Mouse (Mus musculus) limb, embryonic 10.5 days (tissue): ENCODE results near the gene Pmp22. TPM values are rescaled to one million over a fixed set of nuclear protein-coding genes. Genes with fewer than 3 reads are reported as not detected.

Experiments used
- DNase-seq: peaks from one replicate; pipeline ENCODE4 v3.0.0-alpha.2; 2017; ENCODE audit warnings: low spot score
- H3K27ac ChIP-seq: fragments of 300-500 bp; sonication (generic); 2 replicates; pipeline ENCODE4 v1.5.1; 2016; ENCODE audit warnings: mild to moderate bottlenecking
- H3K27me3 ChIP-seq: fragments of 300-500 bp; sonication (generic); 2 replicates; pipeline ENCODE4 v1.6.1; 2016; ENCODE audit warnings: low read depth, mild to moderate bottlenecking; ENCODE audit not compliant: poor library complexity, severe bottlenecking
- H3K36me3 ChIP-seq: fragments of 300-500 bp; sonication (generic); 2 replicates; pipeline ENCODE4 v1.6.1; 2016; ENCODE audit warnings: mild to moderate bottlenecking, moderate library complexity
- H3K4me1 ChIP-seq: fragments of 300-500 bp; sonication (generic); 2 replicates; pipeline ENCODE4 v1.6.1; 2016
- H3K4me3 ChIP-seq: fragments of 300-500 bp; sonication (generic); 2 replicates; pipeline ENCODE4 v1.5.1; 2016; ENCODE audit warnings: mild to moderate bottlenecking, moderate library complexity
- H3K9me3 ChIP-seq: fragments of 300-500 bp; sonication (generic); replicated peaks from 2 replicates; pipeline ENCODE4 v1.6.1; 2016; ENCODE audit warnings: mild to moderate bottlenecking
- WGBS: fragments of 180-500 bp; shearing (Covaris S2); methylation state at CpG from one replicate; pipeline ENCODE4 v1.1.7; 2016; 5-methylcytosine and 5-hydroxymethylcytosine counted together
- polyA plus RNA-seq: library from polyadenylated mRNA; unstranded; fragments of >200 nt; fragmentation: Nextera tagmentation; extraction: Ambion mirVana; gene quantifications from 2 replicates; pipeline ENCODE4 v1.2.1, GENCODE M21; 2016

Pmp22 gene
- polyA plus RNA-seq, 1 experiment from 2014 or later: 27.7 TPM

DNA sequence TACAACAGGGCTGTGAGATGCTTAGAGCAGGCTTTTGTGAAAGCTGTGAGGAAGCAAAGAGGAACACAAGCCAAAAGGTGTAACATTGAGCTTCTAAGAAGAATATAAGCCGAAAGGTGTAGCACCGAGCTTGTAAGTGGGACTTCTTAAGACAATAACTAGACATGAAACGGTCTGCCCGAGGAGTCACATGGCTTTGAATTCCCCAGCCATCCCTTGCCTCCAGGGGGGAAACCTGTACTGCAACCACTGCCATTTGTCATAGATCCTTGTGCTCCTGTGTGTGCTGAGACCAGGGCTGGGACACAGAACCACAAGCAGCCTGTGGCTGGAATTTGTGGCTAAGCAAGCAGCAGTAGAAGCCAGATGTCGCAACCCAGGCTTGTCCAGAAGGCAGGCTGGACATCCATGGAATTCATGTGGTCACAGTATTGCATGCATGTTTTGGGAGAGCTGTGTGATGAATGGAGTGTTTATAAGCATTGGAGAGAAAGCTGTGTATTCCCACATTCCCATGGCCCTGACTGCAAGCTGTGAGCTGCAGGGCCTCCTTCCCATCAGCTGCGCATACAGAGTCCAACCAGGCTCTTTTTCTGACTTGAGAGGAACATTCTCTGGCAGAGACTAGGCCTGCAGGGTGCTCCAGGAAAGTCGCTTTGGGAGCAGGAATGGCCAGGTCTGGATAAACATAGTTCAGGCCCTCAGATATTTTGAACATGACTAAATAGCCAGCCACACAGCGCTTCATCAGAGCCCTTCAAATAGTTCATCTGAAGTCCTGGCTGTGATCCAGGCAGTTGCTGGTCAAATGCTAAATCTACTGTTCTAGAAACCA lies 13.8 kb upstream of the Pmp22 start:
- Histone ChIP-seq H3K27me3 (no peaks in the 10 kb centered on the region), H3K36me3 (no peaks in the 10 kb centered on the region), H3K9me3 (no peaks in the 10 kb centered on the region), H3K4me3 (no peak overlapping the region), H3K4me1 (peaks cover 7% of the 10 kb centered on the region), H3K27ac (no peak overlapping the region)
- no peak for DNase-seq
- 89% methylated on average over 8 of the region's 8 CpGs for WGBS

GRCm38 (mm10) chr11:63116652-63117051 lies 12.1 kb upstream of the Pmp22 start:
- no peaks in the 10 kb centered on the region for H3K27me3 ChIP-seq
- WGBS: 93% methylated on average over 5 of the region's 5 CpGs
- H3K27ac ChIP-seq: no peak overlapping the region

GRCm38 (mm10) chr11:63117266-63117665 lies 11.5 kb upstream of the Pmp22 start:
- H3K4me3 ChIP-seq: no peak overlapping the region
- H3K27me3 ChIP-seq: no peaks in the 10 kb centered on the region
- peaks cover 10% of the 10 kb centered on the region for H3K4me1 ChIP-seq
- no peaks in the 10 kb centered on the region for H3K9me3 ChIP-seq
- H3K36me3 ChIP-seq: no peaks in the 10 kb centered on the region
- no peak overlapping the region for H3K27ac ChIP-seq
- no peak for DNase-seq
- 89% methylated on average over 1 of the region's 1 CpGs for WGBS

More at GRCm38 (mm10) chr11:63116652-63117051, 12.1 kb upstream of the Pmp22 start:
- Histone ChIP-seq H3K9me3 (no peaks in the 10 kb centered on the region), H3K36me3 (no peaks in the 10 kb centered on the region), H3K4me1 (peaks cover 7% of the 10 kb centered on the region), H3K4me3 (no peak overlapping the region)
- no peak for DNase-seq

- no peaks in the 10 kb centered on the region for H3K9me3 ChIP-seq
- H3K36me3 ChIP-seq: no peaks in the 10 kb centered on the region
- H3K4me3 ChIP-seq: no peak overlapping the region
- DNase-seq: no peak
- peaks cover 30% of the 10 kb centered on the region for H3K4me1 ChIP-seq
- H3K27me3 ChIP-seq: no peaks in the 10 kb centered on the region
- 89% methylated on average over 7 of the region's 7 CpGs for WGBS
- H3K27ac ChIP-seq: no peak overlapping the region
These were observed 9.0 kb upstream of the Pmp22 start for GRCm38 (mm10) chr11:63119791-63120190.

DNA sequence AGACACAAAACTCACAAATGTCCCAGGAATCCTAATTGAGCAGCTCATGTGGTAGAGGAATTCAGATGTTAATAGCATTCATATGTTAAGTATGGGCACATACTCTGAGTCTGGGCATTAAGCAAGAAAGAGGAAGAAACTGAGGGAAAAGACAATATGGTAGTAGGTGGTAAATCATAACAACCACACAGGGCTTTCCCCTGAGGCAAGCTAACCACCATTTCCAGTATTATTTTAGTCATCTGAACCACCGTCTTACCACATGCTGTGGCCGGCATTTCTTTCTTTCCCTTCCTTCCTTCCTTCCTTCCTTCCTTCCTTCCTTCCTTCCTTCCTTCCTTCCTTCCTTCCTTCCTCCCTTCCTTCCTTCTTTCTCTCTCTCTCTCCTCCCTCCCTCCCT lies 6.5 kb upstream of the Pmp22 start:
- 72% methylated on average over 2 of the region's 2 CpGs for WGBS
- H3K4me3 ChIP-seq: no peak overlapping the region
- no peak overlapping the region for H3K27ac ChIP-seq
- no peaks in the 10 kb centered on the region for H3K9me3 ChIP-seq
- DNase-seq: no peak
- H3K27me3 ChIP-seq: peaks cover 5% of the 10 kb centered on the region; the same call in 1 of the 2 replicates
- no peaks in the 10 kb centered on the region for H3K36me3 ChIP-seq
- H3K4me1 ChIP-seq: peaks cover 37% of the 10 kb centered on the region

DNA sequence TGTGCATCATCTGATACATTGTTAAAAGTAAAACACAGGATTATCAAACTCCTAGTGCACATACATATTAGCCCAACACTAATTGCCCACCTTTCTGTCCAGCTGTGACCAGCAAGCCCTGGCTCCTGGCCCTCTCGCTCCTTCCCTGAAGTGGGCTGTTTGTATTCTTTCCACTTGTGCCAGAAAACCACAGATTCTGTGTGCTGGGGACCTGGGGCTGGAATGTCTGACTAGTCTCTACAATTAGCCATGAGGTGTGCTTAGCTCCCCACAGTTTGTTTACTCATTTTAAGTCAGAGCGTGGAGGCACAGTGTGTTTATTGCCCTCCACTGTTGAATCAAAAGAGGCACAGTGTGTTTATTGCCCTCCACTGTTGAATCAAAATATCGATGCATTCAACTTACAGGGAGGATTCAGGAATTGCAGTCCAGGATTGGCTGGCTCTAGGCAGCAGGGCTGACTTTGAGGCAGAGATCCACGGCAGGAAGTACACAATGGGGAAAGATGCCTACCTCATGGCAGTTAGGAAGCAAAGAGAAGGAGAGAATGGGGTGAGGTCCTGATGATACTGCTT lies 5.9 kb upstream of the Pmp22 start:
- Histone ChIP-seq H3K27ac (peak overlapping the region; percentile 53), H3K36me3 (no peaks in the 10 kb centered on the region), H3K4me3 (no peak overlapping the region), H3K4me1 (peaks cover 37% of the 10 kb centered on the region), H3K9me3 (no peaks in the 10 kb centered on the region), H3K27me3 (peaks cover 11% of the 10 kb centered on the region; the same call in 1 of the 2 replicates)
- no peak for DNase-seq
- WGBS: 63% methylated on average over 4 of the region's 4 CpGs

- peak; percentile 51 for DNase-seq
- no peak overlapping the region for H3K4me3 ChIP-seq
- peak overlapping the region; percentile 73 for H3K27ac ChIP-seq
- H3K27me3 ChIP-seq: peaks cover 22% of the 10 kb centered on the region
- 1% methylated on average over 4 of the region's 4 CpGs for WGBS
- H3K4me1 ChIP-seq: peaks cover 39% of the 10 kb centered on the region
- no peaks in the 10 kb centered on the region for H3K36me3 ChIP-seq
- H3K9me3 ChIP-seq: no peaks in the 10 kb centered on the region
These were observed 4.5 kb upstream of the Pmp22 start for GRCm38 (mm10) chr11:63124316-63124715.

DNA sequence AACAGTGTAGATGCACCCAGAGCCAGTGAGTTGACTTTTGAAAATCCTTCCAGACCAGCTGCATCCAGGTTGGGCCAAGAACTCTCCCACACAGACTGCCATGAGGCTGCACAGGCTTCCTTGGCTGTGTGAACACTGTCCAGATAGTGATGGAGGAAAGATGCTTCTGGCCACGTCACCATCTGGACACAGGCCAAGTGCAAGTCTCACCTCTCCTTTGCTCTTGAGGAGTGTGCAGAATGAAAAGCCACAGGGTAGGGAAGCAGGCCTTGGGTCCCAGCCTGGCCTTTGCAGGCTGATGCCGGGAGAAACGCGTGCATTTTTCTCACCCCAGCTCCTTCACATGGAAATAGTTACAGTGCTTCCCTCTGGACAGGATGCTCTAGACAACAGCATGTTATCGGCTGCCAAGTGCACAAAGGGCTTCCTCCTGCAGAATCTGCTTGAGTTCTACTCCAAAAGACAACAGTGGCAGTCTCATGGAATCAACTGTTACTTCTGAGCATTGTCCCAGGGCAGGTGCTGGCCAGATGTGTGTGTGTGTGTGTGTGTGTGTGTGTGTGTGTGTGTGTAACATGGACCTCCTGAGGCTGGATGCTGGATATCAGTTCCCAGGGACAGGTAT lies 2.8 kb upstream of the Pmp22 start:
- Histone ChIP-seq H3K4me3 (no peak overlapping the region), H3K4me1 (peaks cover 55% of the 10 kb centered on the region), H3K27ac (peak overlapping the region; percentile 64), H3K36me3 (no peaks in the 10 kb centered on the region), H3K9me3 (no peaks in the 10 kb centered on the region), H3K27me3 (peaks cover 38% of the 10 kb centered on the region)
- 80% methylated on average over 5 of the region's 5 CpGs for WGBS
- DNase-seq: no peak

DNA sequence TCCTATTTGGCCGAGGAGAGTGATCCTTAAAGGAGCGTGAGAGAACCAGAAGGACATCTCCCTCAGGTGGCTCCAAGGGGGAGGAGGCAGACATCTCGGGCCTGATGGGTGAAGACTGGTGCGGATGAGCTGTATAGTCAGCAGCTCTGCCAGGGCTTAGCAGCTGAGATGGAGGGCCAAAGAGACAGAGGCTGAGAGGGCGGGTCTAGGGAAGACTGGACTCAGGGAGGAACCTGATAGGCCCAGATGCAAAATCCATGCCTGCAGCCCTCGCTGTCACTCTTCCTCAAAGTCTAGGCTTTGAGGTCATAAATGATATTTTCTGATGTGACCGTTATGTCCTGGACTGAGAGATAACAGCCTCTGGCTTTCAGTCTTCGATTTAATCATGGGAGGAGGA lies 1.8 kb upstream of the Pmp22 start:
- Histone ChIP-seq H3K27me3 (peaks cover 48% of the 10 kb centered on the region), H3K9me3 (no peaks in the 10 kb centered on the region), H3K4me1 (peaks cover 64% of the 10 kb centered on the region), H3K36me3 (no peaks in the 10 kb centered on the region), H3K27ac (no peak overlapping the region), H3K4me3 (no peak overlapping the region)
- WGBS: 71% methylated on average over 8 of the region's 8 CpGs
- no peak for DNase-seq

DNA sequence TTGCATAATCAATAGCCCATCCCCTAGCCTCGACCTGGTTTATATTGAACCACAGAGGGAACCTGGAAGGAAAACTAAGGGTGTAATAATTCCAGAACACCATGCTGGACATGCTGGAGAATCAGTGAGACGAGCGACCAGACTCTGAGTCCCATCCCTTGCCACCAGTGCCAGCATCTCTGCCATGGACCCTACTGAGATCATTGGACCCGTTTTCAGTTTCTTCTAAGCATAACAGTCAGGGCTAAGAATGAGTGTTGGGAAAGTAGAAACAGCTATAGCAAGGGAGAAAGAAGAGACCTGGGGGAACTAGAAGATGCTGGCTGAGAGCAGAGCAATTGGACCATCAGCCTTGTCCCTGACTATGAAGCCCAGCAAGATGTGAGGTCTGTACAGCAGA lies 1.3 kb upstream of the Pmp22 start:
- WGBS: 82% methylated on average over 4 of the region's 4 CpGs
- peaks cover 54% of the 10 kb centered on the region for H3K27me3 ChIP-seq
- peaks cover 66% of the 10 kb centered on the region for H3K4me1 ChIP-seq

GRCm38 (mm10) chr11:63129375-63129774 lies 593 bp downstream of the Pmp22 start:
- Histone ChIP-seq H3K4me3 (no peak overlapping the region), H3K9me3 (no peaks in the 10 kb centered on the region)
- no peak for DNase-seq

More for the DNA sequence above, 1.3 kb upstream of the Pmp22 start:
- Histone ChIP-seq H3K9me3 (no peaks in the 10 kb centered on the region), H3K27ac (no peak overlapping the region), H3K4me3 (no peak overlapping the region), H3K36me3 (no peaks in the 10 kb centered on the region)
- no peak for DNase-seq

GRCm38 (mm10) chr11:63129840-63130239 lies 1.1 kb downstream of the Pmp22 start:
- H3K27me3 ChIP-seq: peaks cover 72% of the 10 kb centered on the region
- H3K36me3 ChIP-seq: no peaks in the 10 kb centered on the region
- H3K4me1 ChIP-seq: peaks cover 60% of the 10 kb centered on the region
- no peaks in the 10 kb centered on the region for H3K9me3 ChIP-seq
- no peak overlapping the region for H3K4me3 ChIP-seq
- DNase-seq: no peak
- H3K27ac ChIP-seq: no peak overlapping the region
- WGBS: 40% methylated on average over 12 of the region's 12 CpGs

More at GRCm38 (mm10) chr11:63129375-63129774, 593 bp downstream of the Pmp22 start:
- Histone ChIP-seq H3K27ac (no peak overlapping the region), H3K4me1 (peaks cover 60% of the 10 kb centered on the region), H3K36me3 (no peaks in the 10 kb centered on the region), H3K27me3 (peaks cover 67% of the 10 kb centered on the region)
- 54% methylated on average over 9 of the region's 9 CpGs for WGBS

DNA sequence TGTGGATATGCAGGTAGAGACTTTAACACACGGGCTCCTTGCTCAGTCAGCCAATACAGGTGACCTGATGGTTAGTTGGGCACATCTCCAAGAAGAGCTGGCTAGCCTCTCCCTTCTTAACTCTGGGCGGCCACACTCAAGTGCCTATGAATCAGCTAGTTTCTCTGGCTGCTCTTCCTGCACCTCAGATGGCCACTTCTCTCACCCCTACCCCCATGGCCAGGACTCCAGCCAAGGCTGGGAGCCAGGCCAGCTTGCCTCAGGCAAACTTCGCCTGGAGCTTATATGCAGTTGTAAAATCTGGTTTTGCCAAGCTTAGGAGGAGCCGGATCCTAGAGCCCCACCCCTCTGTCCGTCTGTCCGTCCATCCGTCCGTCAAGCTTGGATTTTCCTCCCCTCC lies 1.7 kb downstream of the Pmp22 start:
- DNase-seq: no peak
- WGBS: 52% methylated on average over 8 of the region's 8 CpGs
- Histone ChIP-seq H3K4me1 (peaks cover 61% of the 10 kb centered on the region), H3K9me3 (no peaks in the 10 kb centered on the region), H3K27me3 (peaks cover 73% of the 10 kb centered on the region), H3K4me3 (peak overlapping the region; percentile 67), H3K27ac (no peak overlapping the region), H3K36me3 (no peaks in the 10 kb centered on the region)
